Mouse (Mus musculus) T-helper 1 cell (primary cell): ENCODE data around the gene Snx20.

ENCODE experiments used
- in situ Hi-C: fragments of 300-600 bp; cut with MboI, MseI; formaldehyde crosslinking; loops from one replicate; pipeline ENCODE4 v1.15.1; 2025; ENCODE audit warnings: high pct_unique_total_duplicates

Snx20 gene

GRCm38 (mm10) chr8:88604065-88605038 is 31.6 kb downstream of the Snx20 start:
- in situ Hi-C loops: no loop called here

- in situ Hi-C loops: no loop called here
Observed at GRCm38 (mm10) chr8:88603446-88603989, 32.4 kb downstream of the Snx20 start.

GRCm38 (mm10) chr8:88599491-88599890 is 36.4 kb downstream of the Snx20 start:
- in situ Hi-C loops: no loop called here

GRCm38 (mm10) chr8:88598578-88598977 is 37.4 kb downstream of the Snx20 start:
- in situ Hi-C loops: no loop called here

GRCm38 (mm10) chr8:88596042-88596441 is 39.9 kb downstream of the Snx20 start:
- in situ Hi-C loops: no loop called here

GRCm38 (mm10) chr8:88593947-88594346 is 42.0 kb downstream of the Snx20 start:
- in situ Hi-C loops: no loop called here

- in situ Hi-C loops: no loop called here
Observed at GRCm38 (mm10) chr8:88590226-88590625, 45.7 kb downstream of the Snx20 start.

- in situ Hi-C loops: no loop called here
Observed at GRCm38 (mm10) chr8:88588205-88588889, 47.6 kb downstream of the Snx20 start.

- in situ Hi-C loops: no loop called here
Observed at GRCm38 (mm10) chr8:88583863-88584262, 52.1 kb downstream of the Snx20 start.

- in situ Hi-C loops: no loop called here
Observed at GRCm38 (mm10) chr8:88580785-88581184, 55.1 kb downstream of the Snx20 start.

GRCm38 (mm10) chr8:88579668-88580330 is 56.1 kb downstream of the Snx20 start:
- in situ Hi-C loops: no loop called here

- in situ Hi-C loops: no loop called here
Observed at GRCm38 (mm10) chr8:88579246-88579645, 56.7 kb downstream of the Snx20 start.

- in situ Hi-C loops: no loop called here
Observed at GRCm38 (mm10) chr8:88578413-88579175, 57.3 kb downstream of the Snx20 start.

GRCm38 (mm10) chr8:88577666-88578065 is 58.3 kb downstream of the Snx20 start:
- in situ Hi-C loops: no loop called here
